9 mouse cellular contexts compared by ENCODE assay signal in genomic region chr9:74141864-74142263, GRCm38 (mm10). TPM values are rescaled to one million over a fixed set of nuclear protein-coding genes. Genes with fewer than 3 reads are reported as not detected.
A peak's percentile ranks its signal among the peaks of the same experiment; 100 is the strongest.
DNase-seq lines count a peak whose midpoint lies in the region; ATAC-seq and TF ChIP-seq lines count a peak whose summit lies in the region.
"Had no signal": no experiment of that assay in that cellular context is flagged by ENCODE, and none has a peak within 500 bp of the region (broad histone marks: within the 10 kb centered on the region; RNA-seq: fewer than 3 reads in every experiment).

No protein-coding gene starts in this region.

- H3K4me1 ChIP-seq in kidney, embryonic 14.5 days (ENCODE audit: control insufficient read depth, insufficient read depth, low read length): no peaks in the 10 kb centered on the region
- H3K4me1 ChIP-seq in bone marrow, adult 2 months (ENCODE audit: control insufficient read depth, insufficient read depth, low read length): no peaks in the 10 kb centered on the region
- H3K4me1 ChIP-seq in embryonic facial prominence, embryonic 11.5 days (ENCODE audit: control insufficient read depth, insufficient read depth, low read length): no peaks in the 10 kb centered on the region
- H3K4me1 ChIP-seq in kidney, adult 2 months (ENCODE audit: control insufficient read depth, insufficient read depth, low read length): no peaks in the 10 kb centered on the region
- no peaks in the 10 kb centered on the region for H3K4me1 ChIP-seq in limb, embryonic 10.5 days
- H3K4me1 ChIP-seq in neural tube, embryonic 11.5 days (ENCODE audit: control insufficient read depth, insufficient read depth, low read length): no peaks in the 10 kb centered on the region
- H3K4me1 ChIP-seq: embryonic facial prominence, embryonic 15.5 days had no signal

- H3K4me3 ChIP-seq in kidney, embryonic 14.5 days (ENCODE audit: low read length): no peak overlapping the region
- H3K4me3 ChIP-seq in bone marrow, adult 2 months (replicated peaks; ENCODE audit: control insufficient read depth, low read depth, low read length): no peak overlapping the region
- H3K4me3 ChIP-seq in embryonic facial prominence, embryonic 11.5 days (ENCODE audit: low read depth, low read length): no peak overlapping the region
- no peak overlapping the region for H3K4me3 ChIP-seq in kidney, adult 2 months (ENCODE audit: insufficient read depth, low read depth, low read length)
- H3K4me3 ChIP-seq in limb, embryonic 10.5 days: no peak overlapping the region
- no peak overlapping the region for H3K4me3 ChIP-seq in neural tube, embryonic 11.5 days (ENCODE audit: low read depth, low read length)
- H3K4me3 ChIP-seq: embryonic facial prominence, embryonic 15.5 days had no signal

- H3K27ac ChIP-seq in kidney, embryonic 14.5 days (ENCODE audit: low read depth, low read length): no peak overlapping the region
- no peak overlapping the region for H3K27ac ChIP-seq in bone marrow, adult 2 months (ENCODE audit: control insufficient read depth, insufficient read depth, low read depth, low read length, poor library complexity)
- no peak overlapping the region for H3K27ac ChIP-seq in embryonic facial prominence, embryonic 11.5 days (replicated peaks; ENCODE audit: low read depth, low read length)
- H3K27ac ChIP-seq in kidney, adult 2 months (ENCODE audit: insufficient read depth, low read depth, low read length): no peak overlapping the region
- no peak overlapping the region for H3K27ac ChIP-seq in limb, embryonic 10.5 days
- H3K27ac ChIP-seq in neural tube, embryonic 11.5 days (ENCODE audit: low read depth, low read length): no peak overlapping the region
- H3K27ac ChIP-seq: embryonic facial prominence, embryonic 15.5 days had no signal

- no peaks in the 10 kb centered on the region for H3K9me3 ChIP-seq in kidney, embryonic 14.5 days (ENCODE audit: control insufficient read depth, low read length)
- no peaks in the 10 kb centered on the region for H3K9me3 ChIP-seq in embryonic facial prominence, embryonic 11.5 days (replicated peaks; ENCODE audit: control insufficient read depth, low read length)
- H3K9me3 ChIP-seq in limb, embryonic 10.5 days (replicated peaks): no peaks in the 10 kb centered on the region
- no peaks in the 10 kb centered on the region for H3K9me3 ChIP-seq in neural tube, embryonic 11.5 days (ENCODE audit: control insufficient read depth, low read length)
- H3K9me3 ChIP-seq: embryonic facial prominence, embryonic 15.5 days had no signal

- no peak overlapping the region for H3K4me2 ChIP-seq in kidney, embryonic 14.5 days (replicated peaks; ENCODE audit: low read depth, low read length)
- no peak overlapping the region for H3K4me2 ChIP-seq in embryonic facial prominence, embryonic 11.5 days (ENCODE audit: low read depth, low read length)
- H3K4me2 ChIP-seq in neural tube, embryonic 11.5 days (ENCODE audit: low read depth): no peak overlapping the region
- H3K4me2 ChIP-seq: embryonic facial prominence, embryonic 15.5 days had no signal

- peak; percentile 79 for TF ChIP-seq CTCF in bone marrow, adult 2 months (IDR thresholded peaks at IDR 0.05; ENCODE audit: control insufficient read depth, insufficient read depth, low read length)
- TF ChIP-seq CTCF in kidney, adult 2 months (conservative IDR thresholded peaks at IDR 0.05; ENCODE audit: insufficient read depth, insufficient read length, low read depth, low read length): peak; percentile 95

- no peaks in the 10 kb centered on the region for H3K27me3 ChIP-seq in kidney, embryonic 14.5 days (ENCODE audit: control insufficient read depth, insufficient read depth, low read length)
- H3K27me3 ChIP-seq in embryonic facial prominence, embryonic 11.5 days (ENCODE audit: control insufficient read depth, insufficient read depth, low read length): no peaks in the 10 kb centered on the region
- no peaks in the 10 kb centered on the region for H3K27me3 ChIP-seq in kidney, adult 2 months (replicated peaks; ENCODE audit: control insufficient read depth, insufficient read depth, low read length)
- 0 out of 2 replicates have a peak, but pooled peaks cover 7% of the 10 kb centered on the region for H3K27me3 ChIP-seq in limb, embryonic 10.5 days (ENCODE audit: low read depth, poor library complexity, severe bottlenecking)
- peaks cover 11% of the 10 kb centered on the region; the same call in 1 of the 2 replicates for H3K27me3 ChIP-seq in neural tube, embryonic 11.5 days (ENCODE audit: control insufficient read depth, insufficient read depth, low read length)
- H3K27me3 ChIP-seq: embryonic facial prominence, embryonic 15.5 days had no signal

- WGBS in kidney, embryonic 14.5 days: 5% methylated on average over 3 of the region's 3 CpGs
- WGBS in bone marrow, adult 2 months: 6% methylated on average over 3 of the region's 3 CpGs
- WGBS in embryonic facial prominence, embryonic 11.5 days: 6% methylated on average over 3 of the region's 3 CpGs
- WGBS in kidney, adult 2 months: 8% methylated on average over 3 of the region's 3 CpGs
- 6% methylated on average over 3 of the region's 3 CpGs for WGBS in limb, embryonic 10.5 days
- WGBS in neural tube, embryonic 11.5 days: 6% methylated on average over 3 of the region's 3 CpGs

- ATAC-seq in kidney, embryonic 14.5 days (ENCODE audit: low FRiP score, low TSS enrichment): no peak
- no peak for ATAC-seq in embryonic facial prominence, embryonic 11.5 days (replicated peaks; ENCODE audit: insufficient number of reproducible peaks, low FRiP score, low TSS enrichment, low read depth)
- ATAC-seq in neural tube, embryonic 11.5 days (ENCODE audit: insufficient read depth, low FRiP score, low TSS enrichment): no peak; the same call in 1 of the 2 replicates

- peak; percentile 60 for DNase-seq in kidney, adult 18-20 months
- peak; percentile 91 for DNase-seq in embryonic facial prominence, embryonic 11.5 days (ENCODE audit: low spot score)
- peak; percentile 65 for DNase-seq in kidney, adult 2 months
- DNase-seq in limb, embryonic 10.5 days (ENCODE audit: low spot score): peak; percentile 72
- peak; percentile 66 for DNase-seq in neural tube, embryonic 11.5 days (ENCODE audit: low spot score)
- DNase-seq in thymus, postnatal 4 days: peak; percentile 60

- no peak for TF ChIP-seq POLR2A in bone marrow, adult 2 months (IDR thresholded peaks at IDR 0.05; ENCODE audit: borderline replicate concordance, control insufficient read depth, low read depth, low read length)
- TF ChIP-seq POLR2A in kidney, adult 2 months (IDR thresholded peaks at IDR 0.05; ENCODE audit: low read depth, low read length): no peak

- H3K36me3 ChIP-seq in kidney, embryonic 14.5 days (ENCODE audit: control insufficient read depth, insufficient read depth, low read length): no peaks in the 10 kb centered on the region
- H3K36me3 ChIP-seq in embryonic facial prominence, embryonic 11.5 days (replicated peaks; ENCODE audit: control insufficient read depth, insufficient read depth, low read depth, low read length): no peaks in the 10 kb centered on the region
- no peaks in the 10 kb centered on the region for H3K36me3 ChIP-seq in kidney, adult 2 months (ENCODE audit: control insufficient read depth, insufficient read depth, low read length)
- no peaks in the 10 kb centered on the region for H3K36me3 ChIP-seq in limb, embryonic 10.5 days
- no peaks in the 10 kb centered on the region for H3K36me3 ChIP-seq in neural tube, embryonic 11.5 days (ENCODE audit: control insufficient read depth, insufficient read depth, low read length)
- H3K36me3 ChIP-seq: embryonic facial prominence, embryonic 15.5 days had no signal

- no peak overlapping the region for H3K9ac ChIP-seq in kidney, embryonic 14.5 days (ENCODE audit: low read depth, low read length)
- H3K9ac ChIP-seq in embryonic facial prominence, embryonic 11.5 days (replicated peaks; ENCODE audit: low read length): no peak overlapping the region
- no peak overlapping the region for H3K9ac ChIP-seq in neural tube, embryonic 11.5 days (ENCODE audit: low read length)
- H3K9ac ChIP-seq: embryonic facial prominence, embryonic 15.5 days had no signal

RNA-seq across cellular contexts. Expression of gene Wdr72, which starts 31.7 kb away (rescaled TPM):
- polyA plus RNA-seq in kidney, embryonic 14.5 days (2014; fragmentation: Nextera tagmentation; extraction: Ambion mirVana): 0.41 and 0.74 TPM in 2 replicates
- polyA plus RNA-seq in bone marrow, adult 2 months (2011; ENCODE audit: insufficient read depth, insufficient read length, low replicate concordance, missing spikeins): 0.97 TPM in 1 of 2 replicates, not detected in the other
- 0.11 and 0.13 TPM in 2 replicates for polyA plus RNA-seq in embryonic facial prominence, embryonic 11.5 days (2014; fragmentation: Nextera tagmentation; extraction: Ambion mirVana)
- polyA plus RNA-seq in kidney, adult 2 months (2012; rRNA removed): 9.4 and 10.8 TPM in 2 replicates
- polyA plus RNA-seq in limb, embryonic 10.5 days (2016; fragmentation: Nextera tagmentation; extraction: Ambion mirVana): 0.10 and 0.36 TPM in 2 replicates
- 0.24 and 0.51 TPM in 2 replicates for polyA plus RNA-seq in neural tube, embryonic 11.5 days (2014; fragmentation: Nextera tagmentation; extraction: Ambion mirVana)
